Mouse (Mus musculus) small intestine, adult 2 months (tissue): ENCODE measurements around the gene Ntf3. TPM values are rescaled to one million over a fixed set of nuclear protein-coding genes. Genes with fewer than 3 reads are reported as not detected.

Experiments
- H3K27ac ChIP-seq: fragments of 200-500 bp; 2 replicates; pipeline ENCODE4 v1.5.1; 2012; ENCODE audit warnings: low read depth, low read length, control low read depth, inconsistent platforms; ENCODE audit not compliant: insufficient read depth
- H3K27me3 ChIP-seq: fragments of 200-500 bp; 2 replicates; pipeline ENCODE4 v1.6.1; 2012; ENCODE audit warnings: mild to moderate bottlenecking, moderate library complexity, low read length, inconsistent platforms; ENCODE audit not compliant: control insufficient read depth, insufficient read depth
- H3K36me3 ChIP-seq: fragments of 200-500 bp; 2 replicates; pipeline ENCODE4 v1.6.1; 2012; ENCODE audit warnings: mild to moderate bottlenecking, low read length, control low read depth, inconsistent platforms; ENCODE audit not compliant: control insufficient read depth, insufficient read depth
- H3K4me1 ChIP-seq: fragments of 200-500 bp; 2 replicates; pipeline ENCODE4 v1.6.1; 2012; ENCODE audit warnings: low read length, inconsistent platforms, mixed read lengths; ENCODE audit not compliant: control insufficient read depth, insufficient read depth, insufficient read length
- H3K4me3 ChIP-seq: fragments of 200-500 bp; 2 replicates; pipeline ENCODE4 v1.5.1; 2012; ENCODE audit warnings: low read depth, mild to moderate bottlenecking, control low read depth, inconsistent platforms, low read length, moderate library complexity
- CTCF ChIP-seq: fragments of 200-500 bp; IDR thresholded peaks from 2 replicates; pipeline ENCODE4 v1.5.1; 2012; ENCODE audit warnings: low read depth, mild to moderate bottlenecking, control low read depth, inconsistent platforms, low read length, moderate library complexity, mixed read lengths; ENCODE audit not compliant: insufficient replicate concordance, insufficient read length; ENCODE audit errors: extremely low read depth
- POLR2A ChIP-seq: fragments of 200-500 bp; IDR thresholded peaks from 2 replicates; pipeline ENCODE4 v1.6.1; 2012; ENCODE audit warnings: low read depth, mild to moderate bottlenecking, control low read depth, inconsistent platforms, low read length, moderate library complexity
- WGBS: fragments of 180-500 bp; shearing (Covaris S2); methylation state at CpG from one replicate; pipeline ENCODE4 v1.1.7; 2018; 5-methylcytosine and 5-hydroxymethylcytosine counted together
- polyA plus RNA-seq: library from polyadenylated mRNA; depleted of rRNA; stranded (reverse); fragments of >200 nt; gene quantifications from 2 replicates; pipeline ENCODE4 v1.2.3, GENCODE M21; 2012

Gene Ntf3
- polyA plus RNA-seq, 1 experiment: 2.3 TPM

DNA sequence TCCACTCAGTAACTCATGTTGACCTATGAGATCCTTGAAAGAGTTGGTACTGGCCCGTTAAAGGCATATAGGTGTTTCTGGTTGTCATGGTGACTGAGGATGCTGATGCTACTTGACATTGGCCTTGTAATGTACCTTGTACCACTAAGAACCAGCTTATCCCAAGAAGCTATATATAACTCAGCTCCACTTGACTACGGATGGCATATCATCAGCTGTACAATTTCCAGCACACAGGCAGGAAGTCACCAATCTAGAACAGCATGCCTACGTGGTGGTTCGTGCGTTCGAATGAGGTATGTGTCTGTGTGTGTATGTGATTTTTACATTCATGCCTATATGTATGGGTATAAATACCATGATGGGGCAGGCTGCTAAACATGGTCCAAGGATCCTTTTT is 25.7 kb downstream of the Ntf3 start:
- no peak for TF ChIP-seq POLR2A
- no peak for TF ChIP-seq CTCF
- 0 out of 2 replicates have a peak overlapping the region, but pooled peaks have one; percentile 18 for H3K27ac ChIP-seq
- H3K4me3 ChIP-seq: no peak overlapping the region
- H3K36me3 ChIP-seq: no peaks in the 10 kb centered on the region
- H3K27me3 ChIP-seq: no peaks in the 10 kb centered on the region
- peaks cover 3% of the 10 kb centered on the region; the same call in 1 of the 2 replicates for H3K4me1 ChIP-seq
- 78% methylated on average over 6 of the region's 6 CpGs for WGBS

DNA sequence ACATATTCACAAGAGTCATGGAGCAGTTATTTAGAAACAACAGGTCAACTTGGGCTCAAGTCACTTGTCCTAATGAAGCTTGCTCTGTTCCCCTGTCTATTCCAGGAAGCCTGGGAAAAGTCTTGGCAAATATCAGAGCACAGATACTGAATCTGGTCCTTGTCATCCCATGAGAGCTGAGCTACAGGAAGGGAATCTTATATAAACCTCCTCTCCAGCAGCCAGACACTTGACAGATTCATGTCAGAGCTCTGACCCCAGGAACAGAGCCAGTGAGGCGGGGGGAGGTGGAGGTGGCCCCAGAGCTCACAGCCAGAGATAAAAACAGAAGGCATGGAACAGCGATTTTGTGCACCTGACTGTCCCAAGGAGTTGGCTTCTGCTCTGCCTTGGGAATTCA is 26.3 kb downstream of the Ntf3 start:
- H3K36me3 ChIP-seq: no peaks in the 10 kb centered on the region
- H3K27ac ChIP-seq: no peak overlapping the region
- peaks cover 3% of the 10 kb centered on the region; the same call in 1 of the 2 replicates for H3K4me1 ChIP-seq
- no peak overlapping the region for H3K4me3 ChIP-seq
- no peaks in the 10 kb centered on the region for H3K27me3 ChIP-seq
- WGBS: 59% methylated on average over 2 of the region's 2 CpGs
- TF ChIP-seq CTCF (no peak), POLR2A (no peak)

DNA sequence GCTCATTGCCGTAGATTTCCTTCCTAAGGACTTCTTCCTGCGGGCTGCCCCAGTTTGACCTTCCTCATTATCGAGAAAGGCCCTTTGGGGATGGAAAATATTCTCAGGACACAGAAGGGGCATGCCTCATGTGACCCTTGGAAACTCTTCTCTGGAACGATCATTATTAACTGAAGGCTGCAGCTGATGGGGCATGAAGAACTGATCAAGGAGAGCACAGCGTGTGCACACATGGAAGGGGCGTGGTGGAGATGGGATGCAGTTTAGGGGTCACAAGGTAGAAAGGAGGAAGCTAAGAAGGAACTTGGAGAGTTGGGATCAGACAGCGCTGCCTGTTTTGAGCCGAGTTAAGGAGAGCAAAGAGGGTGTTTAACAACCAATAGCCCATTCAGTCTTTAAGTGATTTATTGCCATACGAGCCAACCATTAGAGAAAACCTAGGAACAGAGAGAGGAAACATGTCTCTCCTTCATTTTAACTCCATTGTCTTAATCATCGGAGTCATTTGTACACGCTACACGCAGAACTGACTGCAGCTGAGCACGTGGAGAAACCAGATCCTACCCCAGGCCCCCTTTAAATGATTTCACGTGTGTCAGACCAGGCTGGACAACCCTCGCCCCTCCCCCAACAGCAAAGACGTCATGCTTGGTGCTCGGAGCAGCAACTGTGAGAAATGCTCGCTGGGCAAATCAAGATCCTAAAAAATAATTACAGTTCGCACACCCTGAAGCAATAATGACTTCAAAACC is 32.4 kb downstream of the Ntf3 start:
- H3K4me3 ChIP-seq: no peak overlapping the region
- H3K4me1 ChIP-seq: no peaks in the 10 kb centered on the region
- 67% methylated on average over 19 of the region's 19 CpGs for WGBS
- no peaks in the 10 kb centered on the region for H3K27me3 ChIP-seq
- H3K27ac ChIP-seq: no peak overlapping the region
- no peaks in the 10 kb centered on the region for H3K36me3 ChIP-seq
- TF ChIP-seq POLR2A: no peak
- TF ChIP-seq CTCF: no peak

DNA sequence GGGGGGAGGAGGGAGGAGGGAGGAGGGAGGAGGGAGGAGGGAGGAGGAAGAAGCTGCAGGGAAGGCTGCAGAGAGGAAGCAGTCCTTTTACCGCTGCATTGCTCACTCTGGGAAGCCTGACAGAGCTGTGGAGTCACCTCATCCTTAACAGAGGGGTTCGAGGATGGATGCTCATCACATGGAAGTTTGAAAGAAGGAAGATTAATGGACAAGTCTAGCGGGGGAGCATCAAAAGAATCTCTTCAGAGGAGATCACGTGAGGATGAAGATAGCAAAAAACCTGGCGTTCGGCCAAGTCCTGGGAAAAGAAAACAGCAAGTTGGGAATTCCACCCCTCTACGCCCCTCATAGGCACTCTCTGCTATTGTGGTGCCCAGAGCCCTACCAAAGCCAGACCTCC is 38.5 kb downstream of the Ntf3 start:
- no peak for TF ChIP-seq CTCF
- TF ChIP-seq POLR2A: no peak
- no peaks in the 10 kb centered on the region for H3K4me1 ChIP-seq
- H3K4me3 ChIP-seq: no peak overlapping the region
- H3K36me3 ChIP-seq: no peaks in the 10 kb centered on the region
- H3K27me3 ChIP-seq: no peaks in the 10 kb centered on the region
- WGBS: 54% methylated on average over 7 of the region's 7 CpGs
- no peak overlapping the region for H3K27ac ChIP-seq

DNA sequence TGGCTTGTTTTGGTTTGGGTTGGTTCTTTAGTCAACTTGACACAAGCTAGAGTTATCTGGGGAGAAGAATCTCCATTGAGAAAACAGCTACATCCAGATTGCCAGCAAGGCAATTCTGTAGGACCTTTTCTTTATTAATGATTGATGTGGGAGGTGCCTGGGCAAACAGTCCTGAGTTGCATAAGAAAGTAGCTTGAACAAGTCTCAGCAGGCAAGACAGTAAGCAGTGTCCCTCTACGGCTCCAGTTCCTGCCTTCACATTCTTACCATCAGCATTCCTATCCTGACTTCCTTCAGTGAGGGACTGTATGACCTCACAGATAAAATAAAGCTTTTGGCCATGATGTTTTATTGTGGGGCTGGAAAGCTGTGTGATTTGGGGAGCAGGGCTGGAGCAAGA is 48.5 kb downstream of the Ntf3 start:
- Histone ChIP-seq H3K4me1 (no peaks in the 10 kb centered on the region), H3K27me3 (no peaks in the 10 kb centered on the region)

DNA sequence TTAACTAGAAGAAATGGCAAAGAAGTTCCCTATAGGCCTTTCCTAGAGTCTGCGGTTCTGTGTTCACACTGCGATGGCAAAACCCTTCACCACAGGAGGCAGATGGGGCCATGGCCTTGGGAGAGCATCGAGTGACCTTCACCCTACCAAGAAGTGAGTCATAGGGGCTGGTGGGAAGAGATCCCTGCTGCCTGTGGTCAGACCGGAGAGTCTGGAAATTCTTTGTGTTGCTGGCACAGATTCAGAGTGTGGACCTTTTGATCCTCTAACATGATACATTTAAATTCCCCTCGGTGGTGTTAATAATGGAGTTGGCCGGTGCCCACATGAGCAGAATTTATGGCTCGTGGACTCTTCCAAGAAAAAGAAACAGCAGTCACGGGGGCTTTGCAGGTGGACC is 49.5 kb downstream of the Ntf3 start:
- TF ChIP-seq CTCF (no peak), POLR2A (no peak)
- no peaks in the 10 kb centered on the region for H3K36me3 ChIP-seq
- H3K4me1 ChIP-seq: no peaks in the 10 kb centered on the region
- H3K27ac ChIP-seq: no peak overlapping the region
- H3K27me3 ChIP-seq: no peaks in the 10 kb centered on the region
- H3K4me3 ChIP-seq: no peak overlapping the region
- 75% methylated on average over 8 of the region's 8 CpGs for WGBS

More for the DNA sequence above, 48.5 kb downstream of the Ntf3 start:
- TF ChIP-seq POLR2A (no peak), CTCF (no peak)
- Histone ChIP-seq H3K36me3 (no peaks in the 10 kb centered on the region), H3K4me3 (no peak overlapping the region), H3K27ac (no peak overlapping the region)
- 22% methylated on average over 1 of the region's 1 CpGs for WGBS

DNA sequence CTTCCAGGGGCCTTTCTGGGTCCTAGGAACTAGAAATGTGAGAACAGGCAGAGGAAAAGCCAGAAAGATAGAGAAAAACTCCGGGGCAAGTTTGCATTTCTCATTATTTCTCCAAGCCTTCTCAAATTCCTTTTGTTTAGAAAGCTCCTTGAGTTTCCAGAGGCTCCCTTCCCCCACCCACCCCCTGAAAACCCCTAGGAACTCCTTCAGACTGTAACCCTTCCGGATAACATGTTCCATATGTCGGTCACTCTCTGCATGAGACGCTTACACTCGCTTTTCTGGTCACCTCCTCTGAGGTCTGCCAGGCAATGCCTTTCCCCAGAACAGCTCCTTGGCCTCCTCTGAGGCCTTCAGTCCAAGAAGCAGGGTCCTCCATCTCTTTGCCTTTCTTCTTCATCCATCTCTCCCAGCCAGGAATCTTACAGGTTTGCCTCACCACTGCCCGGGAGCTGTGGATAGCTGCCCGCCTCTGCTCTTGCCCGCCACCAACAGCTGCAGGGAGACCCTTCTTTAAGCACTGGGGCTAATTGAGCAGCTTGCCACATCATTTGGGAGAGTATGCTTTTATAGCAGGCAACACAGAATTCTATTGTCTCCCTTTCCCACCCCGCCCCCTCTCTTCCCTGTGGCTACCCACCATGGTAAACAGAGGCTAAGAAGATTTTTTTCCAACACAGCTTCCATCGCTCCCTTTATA is 51.6 kb downstream of the Ntf3 start:
- no peak for TF ChIP-seq POLR2A
- TF ChIP-seq CTCF: no peak
- Histone ChIP-seq H3K27ac (no peak overlapping the region), H3K4me1 (no peaks in the 10 kb centered on the region), H3K27me3 (no peaks in the 10 kb centered on the region), H3K4me3 (no peak overlapping the region), H3K36me3 (no peaks in the 10 kb centered on the region)
- WGBS: 71% methylated on average over 10 of the region's 10 CpGs
